Mouse (Mus musculus): ENCODE measurements at regions not wholly inside any gene's neighbourhood (a gene's known extent, or its start where the extent isn't known, plus 50 kb on each side); places are given as distances from the start of the nearest gene placed in this dataset.

DNA sequence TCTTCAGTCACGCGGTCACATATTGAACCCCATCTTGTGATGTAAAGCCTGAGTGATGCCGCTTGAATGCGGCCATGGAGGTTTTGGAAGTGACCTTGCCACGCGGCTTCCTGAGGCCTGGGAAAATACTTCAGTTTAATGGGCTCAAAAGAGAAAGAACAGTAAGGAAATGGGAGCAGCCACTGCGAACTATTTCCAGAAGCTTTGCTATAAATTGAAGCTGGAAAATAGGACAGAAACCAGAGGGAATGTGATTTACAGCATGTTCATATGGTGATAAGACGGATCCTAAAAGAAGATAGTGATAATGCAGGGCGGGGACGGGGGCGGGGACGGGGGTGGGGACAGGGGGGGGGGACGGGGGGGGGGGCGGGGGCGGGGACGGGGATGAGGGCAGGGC lies 52.7 kb upstream of the Trpc4 start:
- peak; percentile 52 for DNase-seq (ENCODE audit: low read depth, low spot score)

DNA sequence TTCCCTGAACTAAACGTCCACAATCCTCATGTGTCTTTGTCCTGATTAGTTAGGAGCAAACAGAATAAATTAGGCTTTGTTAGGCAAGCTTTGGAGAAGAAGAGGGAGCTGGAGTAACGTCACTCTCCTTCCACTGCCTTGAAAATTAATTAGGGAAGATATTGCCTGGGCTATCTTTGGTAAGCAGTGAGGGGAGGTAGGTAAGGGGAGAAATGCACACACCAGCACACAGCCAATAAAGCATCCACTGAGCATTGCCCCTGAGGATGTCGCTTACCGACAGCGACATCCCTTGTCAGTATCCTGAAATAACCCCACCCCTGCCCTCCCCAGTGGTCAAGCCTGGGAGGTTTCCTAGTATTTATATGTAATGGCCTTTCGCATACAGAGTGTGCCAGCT lies 72.2 kb upstream of the Trpc4 start:
- no peak for DNase-seq (ENCODE audit: low read depth, low spot score)

DNA sequence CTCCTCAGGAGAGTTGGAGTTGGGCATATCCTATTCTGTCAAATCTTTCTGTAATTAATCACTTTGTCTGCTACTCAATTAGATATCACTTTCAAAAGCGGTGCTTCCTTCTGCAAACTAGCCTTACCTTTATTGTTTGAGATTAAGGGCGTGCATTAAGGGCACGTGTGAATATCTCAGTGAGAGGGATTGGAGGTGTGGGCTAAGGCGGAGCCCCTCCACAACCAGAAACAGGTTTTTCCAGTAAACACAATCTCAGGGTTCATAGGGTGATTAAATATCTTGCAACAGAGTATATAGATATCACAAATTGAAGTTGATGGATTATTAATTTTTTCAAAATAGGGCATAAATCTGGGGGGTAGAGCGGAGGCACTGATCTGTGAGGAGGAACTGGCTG lies 79.4 kb upstream of the Trpc4 start:
- DNase-seq (ENCODE audit: low read depth, low spot score): no peak

DNA sequence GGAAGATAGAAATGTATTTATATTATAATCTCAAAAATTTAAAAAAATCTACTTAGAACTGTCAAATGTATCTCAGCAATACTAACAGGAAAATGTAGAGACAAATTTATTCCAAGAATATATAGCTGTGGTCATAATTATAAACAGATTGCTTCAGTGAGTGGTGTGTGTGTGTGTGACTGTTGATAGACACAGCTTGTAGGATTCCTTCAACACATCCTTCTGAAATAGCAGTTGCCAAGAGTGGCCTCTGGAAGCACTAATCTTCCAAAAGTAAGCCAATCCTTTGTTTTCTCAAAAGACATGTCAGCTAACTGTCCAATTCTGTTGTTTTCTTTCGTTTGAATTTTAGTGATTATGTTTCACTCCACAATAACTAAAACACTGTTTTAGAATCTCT lies 95.2 kb upstream of the Trpc4 start:
- DNase-seq (ENCODE audit: low read depth, low spot score): no peak

DNA sequence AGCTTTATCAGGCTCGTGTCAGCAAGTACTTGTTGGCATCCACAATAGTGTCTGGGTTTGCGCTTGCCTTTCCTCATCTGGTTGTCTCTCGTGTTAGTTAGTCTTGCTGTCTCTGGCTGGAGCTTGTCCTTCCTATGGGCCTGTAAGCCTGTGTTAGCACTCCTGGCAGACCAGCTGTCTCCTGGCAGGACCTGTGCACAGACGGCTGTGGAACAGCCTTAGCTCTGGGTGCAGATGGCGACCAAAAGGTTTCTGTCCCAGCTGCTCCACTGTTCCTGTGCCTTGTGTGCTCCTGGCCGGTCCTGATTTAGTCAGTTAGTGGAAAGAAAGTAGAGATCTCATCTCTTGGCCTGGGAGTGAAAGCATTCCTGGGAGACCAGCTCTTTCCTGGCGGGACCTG lies 101.5 kb upstream of the Trpc4 start:
- DNase-seq (ENCODE audit: low read depth, low spot score): no peak

DNA sequence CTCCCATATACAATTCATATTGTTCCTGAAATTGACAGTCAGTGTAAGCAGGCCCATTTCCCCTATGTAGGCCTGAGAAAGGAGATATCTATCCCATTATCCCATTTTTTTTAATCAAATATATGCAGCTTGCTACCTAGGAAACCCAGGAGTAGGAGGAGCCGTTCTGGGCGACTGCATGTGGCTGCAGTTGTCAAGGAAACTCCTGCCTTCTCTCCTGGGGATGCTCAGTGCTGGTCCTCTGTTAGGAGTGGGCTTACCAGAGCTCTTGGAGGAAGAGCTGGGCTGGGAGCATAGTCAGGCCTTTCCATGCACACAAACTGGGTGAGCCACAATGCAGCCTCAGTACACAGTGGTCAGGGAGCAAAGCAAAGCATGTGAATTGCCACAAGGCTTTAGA lies 106.5 kb upstream of the Trpc4 start:
- peak; percentile 71 for DNase-seq (ENCODE audit: low read depth, low spot score)

- DNase-seq (ENCODE audit: low read depth, low spot score): no peak
Observed at GRCm38 (mm10) chr3:54048091-54048670, 107.7 kb upstream of the Trpc4 start.

GRCm38 (mm10) chr3:54027365-54027764 lies 128.5 kb upstream of the Trpc4 start:
- DNase-seq (ENCODE audit: low read depth, low spot score): no peak

DNA sequence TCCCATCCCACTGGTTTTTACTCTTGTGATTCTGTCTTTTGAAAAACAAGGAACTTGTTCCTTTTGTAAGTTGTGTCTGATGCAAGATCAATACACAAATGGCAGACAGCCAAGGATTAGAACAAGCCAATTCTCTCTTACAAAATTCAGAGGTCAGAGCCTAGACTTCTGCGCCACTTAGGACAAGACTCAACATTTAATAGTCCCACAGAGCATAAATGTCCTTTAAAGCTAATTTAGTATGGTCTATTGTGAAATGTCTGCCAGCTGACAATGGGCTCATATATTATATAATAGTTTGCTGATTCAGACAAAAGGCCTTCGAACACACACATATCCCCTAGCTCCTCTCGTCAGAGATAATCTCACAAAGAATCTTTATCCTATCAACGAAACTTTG lies 135.6 kb upstream of the Trpc4 start:
- DNase-seq (ENCODE audit: low read depth, low spot score): no peak

DNA sequence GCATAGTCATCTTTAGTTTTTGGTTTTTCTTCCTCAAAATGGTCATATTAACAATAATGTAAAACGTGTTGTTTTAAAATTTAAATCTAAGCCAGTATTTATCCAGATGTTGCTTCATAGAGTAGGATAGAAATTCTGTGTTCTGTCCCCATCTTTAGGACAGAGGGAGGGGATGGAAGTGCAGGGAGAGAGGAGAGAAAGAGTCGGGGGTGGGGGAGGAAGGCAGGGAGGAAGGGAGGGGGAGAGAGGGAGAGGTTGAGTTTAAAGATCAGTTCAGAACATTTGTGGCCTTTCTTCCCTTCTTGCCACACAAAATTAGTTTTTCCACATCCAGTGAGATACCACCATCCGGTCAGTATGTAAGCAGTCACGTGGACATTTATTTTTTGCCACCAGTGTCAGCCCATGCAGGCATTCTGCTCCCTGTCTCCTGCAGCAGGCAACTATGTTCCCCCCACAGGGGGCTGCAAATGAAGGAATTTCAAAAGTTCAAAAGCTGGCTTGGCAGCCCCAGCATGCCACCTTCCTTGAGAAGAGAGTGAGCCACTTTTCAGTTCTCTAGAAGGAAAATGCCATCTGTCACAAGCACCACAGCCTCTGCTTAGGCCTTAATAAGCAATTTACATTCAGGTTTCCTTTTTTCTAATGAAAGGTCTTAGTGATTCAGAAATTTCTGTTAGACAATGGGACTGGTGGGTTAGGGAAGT lies 137.7 kb upstream of the Trpc4 start:
- DNase-seq (ENCODE audit: low read depth, low spot score): no peak

- peak; percentile 37 for DNase-seq (ENCODE audit: low read depth, low spot score)
Observed at GRCm38 (mm10) chr3:54016877-54017276, 139.0 kb upstream of the Trpc4 start.

DNA sequence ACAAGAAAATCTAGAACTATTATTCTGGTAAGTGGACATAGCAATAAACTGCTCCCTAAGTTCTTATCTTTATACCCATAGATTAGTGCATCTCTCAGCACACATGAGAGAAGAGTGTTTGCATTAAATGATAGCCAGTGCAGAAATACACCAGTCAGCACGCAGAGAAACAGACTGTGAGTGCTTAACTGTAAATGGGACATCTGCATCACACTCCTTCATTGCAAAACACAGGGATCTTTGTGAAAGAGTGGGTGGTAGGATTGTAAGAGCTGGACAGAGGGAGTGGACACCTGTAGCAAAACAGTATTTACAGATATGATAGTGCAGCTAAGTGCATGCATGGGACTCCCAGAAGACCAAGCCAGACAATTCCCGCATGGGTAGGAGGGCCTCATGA lies 144.8 kb upstream of the Trpc4 start:
- DNase-seq (ENCODE audit: low read depth, low spot score): no peak

GRCm38 (mm10) chr3:53992993-53993392 lies 129.4 kb upstream of the Ufm1 start:
- DNase-seq (ENCODE audit: low read depth, low spot score): peak; percentile 12

DNA sequence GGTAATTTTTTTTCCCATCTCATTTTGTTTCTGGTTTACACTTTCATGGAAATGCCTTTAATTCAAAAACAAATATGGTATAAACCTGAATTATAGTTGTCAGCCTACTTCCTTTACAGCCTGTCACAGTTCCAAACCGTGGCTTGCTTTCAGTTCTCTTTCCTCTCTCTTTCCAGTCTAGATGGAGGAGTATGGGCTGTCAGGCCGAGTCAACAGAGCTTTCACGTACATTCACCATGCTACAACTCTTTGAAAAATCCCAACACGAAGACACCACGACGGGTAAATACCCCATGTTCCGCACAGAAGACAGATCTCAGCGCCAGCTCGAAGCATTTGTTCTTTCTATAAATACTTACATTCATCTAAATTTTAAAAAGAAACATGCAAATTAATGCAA lies 125.2 kb upstream of the Ufm1 start:
- DNase-seq (ENCODE audit: low read depth, low spot score): peak; percentile 45

DNA sequence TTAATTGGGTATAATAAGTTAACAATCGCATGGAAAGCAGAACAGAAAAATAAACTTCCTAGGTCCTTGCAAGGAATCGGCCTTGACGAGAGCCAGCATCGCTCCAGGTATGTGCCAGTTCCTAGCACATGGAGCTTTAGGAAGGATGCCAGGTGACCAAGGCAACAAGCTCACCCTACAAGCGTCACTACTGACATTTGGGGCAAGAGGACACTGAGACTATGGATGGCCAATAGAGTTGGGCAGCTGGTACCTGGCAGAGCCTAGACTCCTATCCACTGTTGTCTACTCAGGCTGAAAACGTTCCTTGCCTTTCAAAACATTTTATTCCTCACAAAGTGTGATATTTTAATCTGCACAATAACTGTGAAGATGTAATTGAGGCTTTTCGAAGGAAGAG lies 124.6 kb upstream of the Ufm1 start:
- DNase-seq (ENCODE audit: low read depth, low spot score): peak; percentile 77

- no peak for DNase-seq (ENCODE audit: low read depth, low spot score)
Observed at GRCm38 (mm10) chr3:53987316-53987715, 123.7 kb upstream of the Ufm1 start.

GRCm38 (mm10) chr3:53984743-53985550 lies 121.3 kb upstream of the Ufm1 start:
- no peak for DNase-seq (ENCODE audit: low read depth, low spot score)

- no peak for DNase-seq (ENCODE audit: low read depth, low spot score)
Observed at GRCm38 (mm10) chr3:53982311-53982710, 118.7 kb upstream of the Ufm1 start.

GRCm38 (mm10) chr3:53981585-53981984 lies 118.0 kb upstream of the Ufm1 start:
- no peak for DNase-seq (ENCODE audit: low read depth, low spot score)

GRCm38 (mm10) chr3:53977379-53978080 lies 113.9 kb upstream of the Ufm1 start:
- DNase-seq (ENCODE audit: low read depth, low spot score): no peak

DNA sequence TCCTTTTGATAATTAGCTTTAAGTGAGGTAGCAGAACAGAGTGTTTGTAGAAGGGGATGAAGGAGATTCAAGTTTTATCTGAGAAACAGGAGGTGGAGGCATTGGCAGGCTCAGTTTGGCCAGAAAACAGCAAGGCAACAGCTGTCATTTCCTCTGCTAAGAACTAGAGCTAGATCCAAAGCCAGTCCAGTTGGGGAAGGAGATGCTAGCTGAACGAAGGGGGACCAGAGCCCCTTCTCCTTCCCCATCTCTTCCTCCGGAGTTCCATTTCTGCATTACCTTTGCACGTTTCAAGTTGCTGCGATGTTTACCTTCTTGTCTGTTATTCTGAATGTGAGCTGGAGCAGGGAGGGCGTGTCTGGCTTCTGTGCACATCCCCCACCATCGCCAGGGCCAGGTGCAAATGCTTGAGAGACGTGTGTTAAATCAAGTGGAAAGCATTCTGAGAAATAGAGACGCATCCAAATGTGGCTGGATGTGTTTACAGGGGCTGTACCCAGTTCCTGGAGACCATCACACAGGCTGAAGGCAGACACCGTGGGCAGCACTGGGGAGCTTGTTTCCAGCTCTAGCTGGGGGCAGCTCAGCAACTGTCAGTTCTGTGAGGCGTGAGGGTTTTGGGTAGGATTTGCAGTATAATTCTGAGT lies 111.4 kb upstream of the Ufm1 start:
- peak; percentile 61 for DNase-seq (ENCODE audit: low read depth, low spot score)
